Mouse (Mus musculus) hindbrain, embryonic 14.5 days (tissue): ENCODE measurements around the gene 4930558K02Rik. TPM values are rescaled to one million over a fixed set of nuclear protein-coding genes. Genes with fewer than 3 reads are reported as not detected.

Experiments
- ATAC-seq: fragments of 200-750 bp; cut with Nextera tagmentation; 2 replicates; pipeline ENCODE4 v1.8.0; 2017; ENCODE audit warnings: moderate number of reproducible peaks, mild to moderate bottlenecking, moderate TSS enrichment, moderate library complexity; ENCODE audit not compliant: low FRiP score
- DNase-seq: peaks from one replicate; pipeline ENCODE4 v3.0.0-alpha.2; 2015; ENCODE audit warnings: low spot score
- H3K27ac ChIP-seq: fragments of 300-500 bp; sonication (generic); 2 replicates; pipeline ENCODE4 v1.5.1; 2014; ENCODE audit warnings: mild to moderate bottlenecking, moderate library complexity
- H3K27me3 ChIP-seq: fragments of 300-500 bp; sonication (generic); 2 replicates; pipeline ENCODE4 v1.6.1; 2014; ENCODE audit warnings: mild to moderate bottlenecking, low read length, mixed read lengths; ENCODE audit not compliant: control insufficient read depth, insufficient read depth
- H3K36me3 ChIP-seq: fragments of 300-500 bp; sonication (generic); replicated peaks from 2 replicates; pipeline ENCODE4 v1.6.1; 2014; ENCODE audit not compliant: control insufficient read depth, insufficient read depth
- H3K4me1 ChIP-seq: fragments of 300-500 bp; sonication (generic); replicated peaks from 2 replicates; pipeline ENCODE4 v1.6.1; 2014; ENCODE audit warnings: antibody characterized with exemption, low read length, mixed read lengths; ENCODE audit not compliant: control insufficient read depth, insufficient read depth
- H3K4me2 ChIP-seq: fragments of 300-500 bp; sonication (generic); replicated peaks from 2 replicates; pipeline ENCODE4 v1.6.1; 2014; ENCODE audit warnings: mild to moderate bottlenecking, moderate library complexity
- H3K4me3 ChIP-seq: fragments of 300-500 bp; sonication (generic); replicated peaks from 2 replicates; pipeline ENCODE4 v1.5.1; 2014; ENCODE audit warnings: mild to moderate bottlenecking, low read length
- H3K9ac ChIP-seq: fragments of 300-500 bp; sonication (generic); 2 replicates; pipeline ENCODE4 v1.6.1; 2014
- H3K9me3 ChIP-seq: fragments of 300-500 bp; sonication (generic); 2 replicates; pipeline ENCODE4 v1.6.1; 2016; ENCODE audit warnings: low read length; ENCODE audit not compliant: control insufficient read depth
- WGBS: fragments of 180-500 bp; shearing (Covaris S2); extraction: QIAGEN DNeasy Blood & Tissue Kit; methylation state at CpG from one replicate; pipeline ENCODE4 v1.1.7; 2014; 5-methylcytosine and 5-hydroxymethylcytosine counted together
- polyA plus RNA-seq: library from polyadenylated mRNA; unstranded; fragments of >200 nt; fragmentation: Nextera tagmentation; extraction: Ambion mirVana; gene quantifications from 2 replicates; pipeline ENCODE4 v1.2.1, GENCODE M21; 2014

The 4930558K02Rik gene
- polyA plus RNA-seq, 1 experiment from 2014 or later, result 0.20 TPM

GRCm38 (mm10) chr1:162011523-162012245, 32.2 kb upstream of the 4930558K02Rik start:
- H3K27ac ChIP-seq, result no peak overlapping the region
- ATAC-seq, result no peak
- 84% methylated on average over 16 of the region's 16 CpGs for WGBS

GRCm38 (mm10) chr1:162009086-162009485, 29.6 kb upstream of the 4930558K02Rik start:
- peaks cover 15% of the 10 kb centered on the region for H3K4me1 ChIP-seq
- no peaks in the 10 kb centered on the region for H3K9me3 ChIP-seq
- WGBS, result 75% methylated on average over 8 of the region's 8 CpGs
- no peak overlapping the region for H3K9ac ChIP-seq
- no peak overlapping the region for H3K4me3 ChIP-seq
- H3K27ac ChIP-seq, result no peak overlapping the region
- no peak for ATAC-seq
- no peak overlapping the region for H3K4me2 ChIP-seq
- H3K36me3 ChIP-seq, result peaks cover 5% of the 10 kb centered on the region; the same call in 1 of the 2 replicates
- H3K27me3 ChIP-seq, result no peaks in the 10 kb centered on the region
- DNase-seq, result no peak

More at GRCm38 (mm10) chr1:162011523-162012245, 32.2 kb upstream of the 4930558K02Rik start:
- Histone ChIP-seq H3K4me2 (no peak overlapping the region), H3K9me3 (no peaks in the 10 kb centered on the region), H3K4me1 (no peaks in the 10 kb centered on the region; the same call in 1 of the 2 replicates), H3K9ac (no peak overlapping the region), H3K4me3 (no peak overlapping the region), H3K27me3 (no peaks in the 10 kb centered on the region), H3K36me3 (peaks cover 5% of the 10 kb centered on the region; the same call in 1 of the 2 replicates)
- no peak for DNase-seq

GRCm38 (mm10) chr1:162008631-162009067, 29.2 kb upstream of the 4930558K02Rik start:
- ATAC-seq (no peak), DNase-seq (no peak)
- Histone ChIP-seq H3K4me2 (no peak overlapping the region), H3K9me3 (no peaks in the 10 kb centered on the region), H3K36me3 (peaks cover 5% of the 10 kb centered on the region; the same call in 1 of the 2 replicates), H3K4me3 (no peak overlapping the region), H3K4me1 (peaks cover 15% of the 10 kb centered on the region), H3K27ac (peak overlapping the region; percentile 2; the same call in 1 of the 2 replicates), H3K9ac (no peak overlapping the region), H3K27me3 (no peaks in the 10 kb centered on the region)
- WGBS, result 51% methylated on average over 8 of the region's 8 CpGs

- peaks cover 5% of the 10 kb centered on the region; the same call in 1 of the 2 replicates for H3K36me3 ChIP-seq
- no peak overlapping the region for H3K4me2 ChIP-seq
- no peak for ATAC-seq
- H3K4me1 ChIP-seq, result peaks cover 15% of the 10 kb centered on the region
- peak overlapping the region; percentile 2; the same call in 1 of the 2 replicates for H3K27ac ChIP-seq
- H3K4me3 ChIP-seq, result no peak overlapping the region
- DNase-seq, result no peak
- WGBS, result 74% methylated on average over 4 of the region's 4 CpGs
- H3K9ac ChIP-seq, result no peak overlapping the region
- no peaks in the 10 kb centered on the region for H3K9me3 ChIP-seq
- no peaks in the 10 kb centered on the region for H3K27me3 ChIP-seq
Observed at GRCm38 (mm10) chr1:162008208-162008607, 28.8 kb upstream of the 4930558K02Rik start.

- 82% methylated on average over 9 of the region's 9 CpGs for WGBS
- no peak for ATAC-seq
Observed at GRCm38 (mm10) chr1:162006109-162006508, 26.7 kb upstream of the 4930558K02Rik start.

GRCm38 (mm10) chr1:162004821-162005770, 25.7 kb upstream of the 4930558K02Rik start:
- peak overlapping the region; percentile 21 for H3K4me2 ChIP-seq
- peak overlapping the region; percentile 10; the same call in 1 of the 2 replicates for H3K9ac ChIP-seq
- peak; percentile 56 for DNase-seq
- H3K4me3 ChIP-seq, result no peak overlapping the region
- no peaks in the 10 kb centered on the region for H3K9me3 ChIP-seq
- H3K27ac ChIP-seq, result peak overlapping the region; percentile 46
- H3K36me3 ChIP-seq, result no peaks in the 10 kb centered on the region; the same call in 1 of the 2 replicates
- WGBS, result 44% methylated on average over 23 of the region's 23 CpGs
- peaks cover 15% of the 10 kb centered on the region for H3K4me1 ChIP-seq
- H3K27me3 ChIP-seq, result no peaks in the 10 kb centered on the region
- ATAC-seq, result no peak

More at GRCm38 (mm10) chr1:162006109-162006508, 26.7 kb upstream of the 4930558K02Rik start:
- Histone ChIP-seq H3K27me3 (no peaks in the 10 kb centered on the region), H3K36me3 (no peaks in the 10 kb centered on the region; the same call in 1 of the 2 replicates), H3K4me1 (peaks cover 15% of the 10 kb centered on the region), H3K4me3 (no peak overlapping the region), H3K27ac (no peak overlapping the region), H3K4me2 (no peak overlapping the region), H3K9ac (no peak overlapping the region), H3K9me3 (no peaks in the 10 kb centered on the region)
- DNase-seq, result no peak

- no peak overlapping the region for H3K4me2 ChIP-seq
- H3K9me3 ChIP-seq, result no peaks in the 10 kb centered on the region
- no peak for ATAC-seq
- H3K27ac ChIP-seq, result peak overlapping the region; percentile 46
- no peaks in the 10 kb centered on the region for H3K27me3 ChIP-seq
- 35% methylated on average over 7 of the region's 7 CpGs for whole genome bisulfite sequencing
- H3K4me3 ChIP-seq, result no peak overlapping the region
- H3K9ac ChIP-seq, result 0 out of 2 replicates have a peak overlapping the region, but pooled peaks have one; percentile 10
- DNase-seq, result no peak
- peaks cover 15% of the 10 kb centered on the region for H3K4me1 ChIP-seq
- no peaks in the 10 kb centered on the region for H3K36me3 ChIP-seq
Observed at GRCm38 (mm10) chr1:162004518-162004780, 25.0 kb upstream of the 4930558K02Rik start.

- ATAC-seq (no peak), DNase-seq (no peak)
- Histone ChIP-seq H3K9ac (0 out of 2 replicates have a peak overlapping the region, but pooled peaks have one; percentile 10), H3K9me3 (no peaks in the 10 kb centered on the region), H3K36me3 (no peaks in the 10 kb centered on the region), H3K4me1 (peaks cover 15% of the 10 kb centered on the region), H3K27me3 (no peaks in the 10 kb centered on the region), H3K27ac (no peak overlapping the region), H3K4me2 (no peak overlapping the region), H3K4me3 (no peak overlapping the region)
- 54% methylated on average over 14 of the region's 14 CpGs for WGBS
Observed at GRCm38 (mm10) chr1:162003729-162004517, 24.5 kb upstream of the 4930558K02Rik start.
